Mouse (Mus musculus) spleen, adult 12 weeks (tissue): ENCODE results near the gene Adh7.

Experiments used
- DNase-seq: peaks from one replicate; pipeline ENCODE4 v3.0.0; 2022; ENCODE audit warnings: low spot score

The Adh7 gene

GRCm38 (mm10) chr3:138224363-138224954 lies 6.9 kb downstream of the Adh7 start:
- no peak for DNase-seq

- no peak for DNase-seq
Measured at GRCm38 (mm10) chr3:138225331-138225730, 7.8 kb downstream of the Adh7 start.

GRCm38 (mm10) chr3:138225853-138226252 lies 8.3 kb downstream of the Adh7 start:
- no peak for DNase-seq

GRCm38 (mm10) chr3:138226476-138226875 lies 8.9 kb downstream of the Adh7 start:
- DNase-seq = no peak

DNA sequence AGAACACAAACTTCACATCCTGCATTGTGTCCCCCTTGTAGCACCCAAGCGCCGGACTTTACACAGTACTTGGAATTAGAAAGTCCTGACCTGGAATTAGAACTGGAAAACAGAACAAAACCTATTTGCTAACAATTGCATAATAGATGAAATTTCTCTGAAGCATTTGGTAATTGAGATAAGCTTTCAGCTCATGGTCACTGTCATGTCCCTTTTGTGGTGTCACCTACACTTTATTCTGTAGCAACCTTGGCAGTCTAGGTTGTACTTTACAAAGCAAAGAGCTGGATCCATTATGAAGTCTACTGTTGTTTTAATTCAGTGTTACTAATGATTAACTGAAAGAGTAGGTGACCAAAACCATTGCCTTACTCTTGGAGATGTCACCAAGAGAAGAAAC lies 9.5 kb downstream of the Adh7 start:
- DNase-seq = no peak

GRCm38 (mm10) chr3:138227782-138228181 lies 10.2 kb downstream of the Adh7 start:
- no peak for DNase-seq

DNA sequence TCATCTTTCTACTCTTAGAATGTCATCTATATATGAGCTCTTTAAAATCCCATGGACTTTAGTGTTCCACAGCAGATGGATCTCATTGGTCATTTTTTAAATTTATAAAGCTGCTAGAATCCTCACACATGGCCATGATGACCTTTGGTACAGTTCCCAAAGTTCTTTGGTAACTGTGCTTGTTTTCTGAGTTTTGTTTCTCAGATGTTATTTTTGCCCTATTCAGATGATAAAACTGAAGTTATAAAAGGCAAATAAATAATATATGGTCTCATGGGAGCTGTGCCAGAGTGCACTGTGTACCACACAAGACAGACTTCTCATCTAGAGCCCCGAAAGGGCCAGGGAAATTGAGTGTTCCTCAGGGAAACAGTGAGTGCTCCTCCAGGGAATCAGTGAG lies 11.9 kb downstream of the Adh7 start:
- DNase-seq = no peak

DNA sequence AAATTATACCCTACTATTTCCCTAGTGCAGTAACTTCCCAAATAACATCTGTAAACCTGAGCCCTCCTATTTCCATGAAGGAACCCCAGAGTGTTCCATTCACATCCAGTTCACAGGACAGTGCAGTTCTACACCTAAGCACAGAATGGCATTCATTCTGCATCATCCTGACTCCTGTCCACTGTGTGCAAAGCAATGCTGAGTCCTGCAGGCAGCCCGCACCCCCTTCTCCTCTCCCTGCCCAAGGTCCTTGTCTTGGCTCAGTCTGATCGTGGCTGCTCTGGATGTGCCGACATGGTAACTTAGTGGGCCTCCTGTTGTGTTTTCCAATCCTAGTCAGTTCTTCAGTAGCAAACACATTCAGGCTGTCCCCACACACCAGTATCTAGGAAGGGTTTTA lies 12.7 kb downstream of the Adh7 start:
- DNase-seq = no peak

DNA sequence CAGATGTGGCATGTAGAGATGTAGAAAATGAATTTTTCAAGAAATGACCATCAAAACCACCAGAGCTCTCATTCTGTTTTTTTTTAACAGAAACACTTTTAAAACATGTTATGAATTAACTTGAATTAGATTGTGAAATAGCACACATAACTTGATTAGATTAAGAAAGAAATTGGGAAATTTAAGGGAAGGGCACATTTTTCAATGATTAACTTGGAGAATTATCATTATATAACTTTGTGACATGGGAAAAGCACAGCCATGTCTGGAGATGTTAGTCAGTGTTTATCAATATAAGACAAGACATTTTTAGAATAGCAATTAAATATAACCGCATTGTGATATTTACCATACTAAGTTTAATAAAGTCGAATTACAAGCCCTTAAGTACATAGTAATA lies 14.0 kb downstream of the Adh7 start:
- DNase-seq = no peak

GRCm38 (mm10) chr3:138236546-138237163 lies 19.1 kb downstream of the Adh7 start:
- no peak for DNase-seq

GRCm38 (mm10) chr3:138238046-138238445 lies 20.5 kb downstream of the Adh7 start:
- no peak for DNase-seq

DNA sequence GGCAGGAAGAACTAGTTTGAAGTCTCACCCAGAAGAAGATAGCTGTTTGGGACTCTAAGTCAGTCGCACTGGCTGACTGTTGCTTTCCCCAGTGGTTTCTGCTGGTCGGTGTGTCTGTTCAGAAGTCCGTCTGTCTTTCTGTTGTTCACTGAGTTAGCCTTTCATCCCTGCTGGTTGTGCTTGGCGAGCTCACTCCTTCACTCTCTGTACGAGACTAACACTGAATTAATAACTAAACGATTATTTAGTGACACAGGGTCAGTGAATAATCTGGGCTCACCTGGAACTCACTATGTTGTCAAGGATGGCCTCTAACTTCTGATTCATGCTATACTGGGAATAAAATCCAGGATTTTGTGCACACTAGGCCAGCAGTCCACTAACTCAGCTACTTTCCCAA lies 21.9 kb downstream of the Adh7 start:
- no peak for DNase-seq

DNA sequence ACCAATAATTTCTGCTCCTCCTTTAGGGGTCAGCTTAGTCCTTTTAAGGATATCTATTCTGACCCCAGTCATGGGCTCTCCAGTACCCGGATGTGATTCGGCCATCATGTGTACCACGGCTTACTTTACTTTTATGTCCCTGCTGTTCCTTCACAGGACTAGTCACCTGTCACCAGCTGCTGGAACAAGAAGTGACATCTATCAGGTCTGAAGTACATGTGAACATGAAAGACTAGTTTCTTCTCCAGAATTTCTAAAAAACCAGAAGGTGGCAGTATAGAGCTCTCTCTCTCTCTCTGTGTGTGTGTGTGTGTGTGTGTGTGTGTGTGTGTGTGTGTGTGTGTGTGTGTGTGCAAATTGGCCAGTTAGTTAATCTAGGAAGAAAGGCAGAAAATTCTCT lies 22.9 kb downstream of the Adh7 start:
- no peak for DNase-seq

DNA sequence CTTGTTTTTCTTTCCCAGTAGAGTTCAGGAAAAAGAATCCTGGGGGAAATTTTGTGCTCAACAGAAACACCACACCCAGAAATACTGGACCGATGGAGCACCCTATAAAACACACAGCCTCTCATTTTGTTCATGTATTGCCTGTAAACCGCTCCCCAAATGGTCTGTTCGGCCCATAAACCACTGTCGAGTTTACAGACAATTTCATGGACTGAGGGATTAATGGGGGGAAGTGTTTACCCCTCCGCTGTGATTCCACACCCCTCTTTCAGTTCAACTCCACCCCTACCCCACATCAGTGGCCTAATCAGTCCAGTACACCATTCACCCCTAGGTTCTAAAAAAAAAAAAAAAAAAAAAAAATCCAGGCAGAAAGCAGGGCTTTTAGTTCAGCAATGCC lies 23.4 kb downstream of the Adh7 start:
- DNase-seq = no peak

- no peak for DNase-seq
Measured at GRCm38 (mm10) chr3:138241371-138241770, 23.8 kb downstream of the Adh7 start.

GRCm38 (mm10) chr3:138242021-138242726 lies 24.6 kb downstream of the Adh7 start:
- no peak for DNase-seq

- DNase-seq = no peak
Measured at GRCm38 (mm10) chr3:138242933-138243332, 25.4 kb downstream of the Adh7 start.

DNA sequence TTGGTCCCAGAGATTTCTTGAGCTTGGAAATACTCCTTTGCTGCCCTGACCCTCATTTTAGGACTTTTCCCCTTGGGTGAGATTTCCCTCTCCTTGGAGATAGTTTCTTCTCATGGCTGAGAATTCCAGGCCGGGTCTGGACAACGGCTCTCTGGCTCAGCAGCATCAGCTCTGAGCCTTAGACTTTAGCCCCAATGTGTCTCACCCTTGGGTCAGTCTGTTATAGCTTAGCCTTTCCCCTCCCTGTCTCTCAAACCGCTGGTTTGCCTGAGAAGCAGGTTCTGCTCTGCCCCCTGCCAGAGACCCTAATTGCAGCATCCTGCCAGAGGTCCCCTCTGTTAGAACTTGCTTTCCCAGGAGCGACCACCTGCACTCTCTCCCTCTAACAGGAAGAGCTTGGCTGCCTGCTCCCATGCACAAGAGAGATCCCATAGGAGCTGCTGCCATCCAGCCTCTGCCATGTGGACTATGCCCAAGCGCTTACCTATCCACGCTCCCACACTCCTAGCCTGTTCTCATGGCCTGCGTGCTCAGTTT lies 26.8 kb downstream of the Adh7 start:
- DNase-seq = no peak

DNA sequence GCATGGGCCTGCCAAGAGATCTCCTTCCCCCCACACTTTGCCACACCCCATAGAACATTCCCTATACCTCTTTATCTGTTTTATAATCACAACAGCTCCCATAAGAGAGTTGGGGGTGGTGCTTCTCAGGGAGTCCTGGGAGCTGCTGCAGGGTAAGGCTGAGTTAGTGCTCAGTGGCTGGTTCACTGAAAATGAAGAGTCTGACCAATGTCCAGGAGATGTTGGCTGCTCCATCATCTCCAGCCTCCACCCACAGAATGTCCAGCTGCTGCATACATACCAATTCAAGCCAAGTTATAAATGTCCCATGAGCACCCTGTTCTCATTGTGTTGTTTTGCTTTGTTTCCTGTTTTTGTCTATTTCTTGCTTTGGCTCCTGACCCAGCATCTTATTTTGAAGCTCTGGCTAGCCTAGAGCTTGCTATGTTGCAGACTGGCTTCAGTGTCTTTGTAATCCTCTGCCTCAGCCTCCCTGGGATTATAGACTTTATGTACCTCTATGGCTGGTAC lies 29.0 kb downstream of the Adh7 start:
- no peak for DNase-seq

DNA sequence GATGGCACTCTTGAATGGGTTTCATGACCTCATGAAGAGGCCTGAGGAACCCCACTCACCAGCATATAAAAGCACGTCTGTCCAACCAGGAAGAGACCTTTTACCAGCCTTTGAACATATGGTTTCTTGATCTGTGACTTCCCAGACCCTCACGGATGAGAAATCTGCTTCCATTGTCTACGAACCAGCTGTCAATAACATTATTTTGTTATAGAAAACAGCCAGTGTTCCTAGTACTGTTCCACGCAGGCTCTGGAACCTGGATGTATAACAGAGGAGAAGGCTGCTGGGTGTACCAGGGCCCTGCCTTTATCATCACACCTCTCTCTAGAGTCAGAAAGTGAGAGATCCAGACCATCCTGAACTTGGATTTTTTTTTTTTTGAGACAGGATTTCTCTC lies 29.7 kb downstream of the Adh7 start:
- DNase-seq = no peak

DNA sequence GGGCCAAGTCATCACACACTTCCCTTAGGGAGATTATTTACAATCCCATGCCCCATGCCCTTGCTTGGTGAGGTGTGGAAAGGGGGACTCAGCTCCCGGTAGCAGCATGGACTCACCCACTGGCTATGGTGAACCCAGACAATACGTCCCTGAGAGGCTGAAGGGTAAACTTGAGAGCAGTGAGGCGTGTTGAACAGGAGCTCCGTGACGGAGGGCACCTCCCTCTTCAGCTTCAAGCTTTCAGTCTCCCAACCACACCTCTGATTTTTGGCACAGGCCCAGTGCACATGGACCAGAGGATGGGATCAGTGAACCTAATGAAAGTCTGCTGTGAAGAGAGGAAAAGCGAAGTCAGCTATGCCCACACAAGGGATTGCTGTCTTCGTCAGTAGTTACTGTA lies 30.5 kb downstream of the Adh7 start:
- no peak for DNase-seq

GRCm38 (mm10) chr3:138248746-138249145 lies 31.2 kb downstream of the Adh7 start:
- no peak for DNase-seq

DNA sequence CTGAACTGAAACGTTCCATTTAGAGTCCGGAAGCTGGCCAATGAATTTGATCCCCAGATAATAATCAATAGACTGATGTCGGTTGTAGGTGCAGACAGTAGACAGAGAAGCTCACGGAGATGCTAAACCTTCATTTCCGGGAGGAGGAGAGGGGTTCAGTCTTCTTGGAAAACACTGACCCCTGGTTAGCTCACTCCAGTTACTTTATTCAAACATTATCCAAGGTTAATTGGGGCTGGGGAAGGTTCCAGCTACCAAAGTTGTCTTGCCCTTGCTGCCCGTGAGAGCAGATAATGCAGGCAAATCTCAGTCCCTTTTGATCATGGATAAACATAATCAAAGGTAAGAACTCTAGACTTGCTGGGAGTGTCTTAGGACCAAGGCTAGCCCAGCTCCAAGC lies 33.6 kb downstream of the Adh7 start:
- DNase-seq = no peak
